Mouse (Mus musculus): Measurements from ENCODE around the gene Psmd9.
"Not testable (repeated sequence)": the region's sequence is repeated elsewhere in the genome, so short reads cannot be mapped to it uniquely, and the experiment has no call there.

- TF ChIP-seq CTCF (conservative IDR thresholded peaks at IDR 0.05; ENCODE audit: low read length), result peak; percentile 45
- not testable (repeated sequence) for TF ChIP-seq POU5F1, NANOG (IDR thresholded peaks at IDR 0.05; ENCODE audit: borderline replicate concordance, low read length)
Measured at GRCm38 (mm10) chr5:123202771-123203170, 33.6 kb downstream of the Psmd9 start.

Measured in E14TG2a.4 (cell line).